33 mouse cellular contexts compared by ENCODE assay signal in the genomic region with DNA sequence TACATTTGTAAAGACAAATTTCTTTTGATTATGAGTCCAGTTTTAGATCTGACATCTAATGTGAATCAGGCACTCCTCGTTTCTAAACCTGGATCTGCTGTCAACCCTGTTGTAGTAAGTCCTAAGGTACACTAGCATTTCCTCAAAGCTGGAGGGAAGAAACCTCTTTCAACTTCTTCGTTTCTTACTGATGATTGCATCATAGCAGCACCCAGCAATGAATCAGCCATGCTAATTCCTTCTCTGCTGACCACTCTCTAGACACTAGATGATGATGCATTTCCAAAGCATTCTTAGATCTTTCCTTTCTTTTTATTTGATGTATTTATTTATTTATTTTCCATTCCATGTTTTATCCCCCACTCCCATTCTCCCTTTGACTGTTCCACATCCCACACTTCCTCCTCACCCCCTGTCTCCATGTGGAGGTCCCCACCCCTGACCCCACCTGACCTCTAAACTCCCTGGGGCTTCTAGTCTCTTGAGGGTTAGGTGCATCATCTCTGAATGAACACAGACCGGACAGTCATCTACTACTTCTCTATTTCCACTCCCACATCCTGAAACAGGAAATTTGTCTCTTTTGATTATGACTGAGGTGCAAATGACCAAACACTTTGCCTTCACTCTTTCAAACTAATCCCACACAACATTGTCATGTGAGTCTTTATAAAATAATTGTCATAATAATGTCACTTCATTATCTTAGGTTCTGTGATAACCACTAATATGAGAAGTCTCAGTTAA. TPM values are rescaled to one million over a fixed set of nuclear protein-coding genes. Genes with fewer than 3 reads are reported as not detected.
DNase-seq lines count a peak whose midpoint lies in the region; ATAC-seq and TF ChIP-seq lines count a peak whose summit lies in the region.
"Had no signal": no experiment of that assay in that cellular context is flagged by ENCODE, and none has a peak within 500 bp of the region (broad histone marks: within the 10 kb centered on the region; RNA-seq: fewer than 3 reads in every experiment).

No protein-coding gene starts in this region.

- H3K36me3 ChIP-seq in C2C12 (ENCODE audit: control insufficient read depth, insufficient read depth) = no peaks in the 10 kb centered on the region
- no peaks in the 10 kb centered on the region for H3K36me3 ChIP-seq in forebrain, embryonic 11.5 days (ENCODE audit: control insufficient read depth, insufficient read depth, low read length)
- H3K36me3 ChIP-seq: G1E; heart, embryonic 10.5 days; hindbrain, embryonic 12.5 days; kidney, embryonic 15.5 days; limb, embryonic 10.5 days; liver, embryonic 15.5 days; midbrain, embryonic 15.5 days had no signal

- no peaks in the 10 kb centered on the region for H3K27me3 ChIP-seq in C2C12 (ENCODE audit: control insufficient read depth, insufficient read depth, insufficient read length)
- no peaks in the 10 kb centered on the region for H3K27me3 ChIP-seq in forebrain, embryonic 11.5 days (ENCODE audit: control insufficient read depth, insufficient read depth, low read length)
- H3K27me3 ChIP-seq: hindbrain, embryonic 12.5 days; kidney, embryonic 15.5 days; liver, embryonic 15.5 days; midbrain, embryonic 15.5 days had no signal

- intact Hi-C loops in left cerebral cortex, postnatal 36 days (cut with DNase I) = no loop called here

- no peak overlapping the region for H3K4me3 ChIP-seq in C2C12 (ENCODE audit: insufficient read depth, poor library complexity, severe bottlenecking)
- no peak overlapping the region for H3K4me3 ChIP-seq in forebrain, embryonic 11.5 days (ENCODE audit: low read depth, low read length)
- H3K4me3 ChIP-seq: heart, embryonic 10.5 days; hindbrain, embryonic 12.5 days; kidney, embryonic 15.5 days; limb, embryonic 10.5 days; liver, embryonic 15.5 days; midbrain, embryonic 15.5 days had no signal

- no peaks in the 10 kb centered on the region for H3K9me3 ChIP-seq in forebrain, embryonic 11.5 days (ENCODE audit: control insufficient read depth, low read length)
- H3K9me3 ChIP-seq: G1E; heart, embryonic 10.5 days; hindbrain, embryonic 12.5 days; kidney, embryonic 15.5 days; limb, embryonic 10.5 days; liver, embryonic 15.5 days; midbrain, embryonic 15.5 days had no signal

- no peak overlapping the region for H3K27ac ChIP-seq in forebrain, embryonic 11.5 days (ENCODE audit: low read depth, low read length)
- H3K27ac ChIP-seq: heart, embryonic 10.5 days; hindbrain, embryonic 12.5 days; kidney, embryonic 15.5 days; limb, embryonic 10.5 days; liver, embryonic 15.5 days; midbrain, embryonic 15.5 days had no signal

- ATAC-seq in hematopoietic stem cell, adult 5-6 weeks (replicated peaks in 1 of 2; ENCODE audit: insufficient read depth in 1 of 2, low FRiP score in 2 of 2, low TSS enrichment in 1 of 2, low read depth in 1 of 2, poor library complexity in 2 of 2, severe bottlenecking in 2 of 2) = peak; percentile 65 to 83; a peak in 2 of 4 replicates
- ATAC-seq in neutrophil, adult 5-6 weeks (ENCODE audit: extremely low read depth, insufficient number of reproducible peaks, low FRiP score, poor library complexity, severe bottlenecking) = peak; percentile 95
- ATAC-seq in forebrain, embryonic 11.5 days (replicated peaks; ENCODE audit: low FRiP score) = no peak
- ATAC-seq in cerebellum, adult (ENCODE audit: insufficient number of reproducible peaks, low FRiP score, low TSS enrichment) = no peak
- ATAC-seq: forebrain, embryonic 14.5 days; intestine, postnatal 0 days; midbrain, embryonic 15.5 days had no signal

- TF ChIP-seq CTCF in C2C12 (IDR thresholded peaks at IDR 0.05; ENCODE audit: control insufficient read depth, insufficient read depth, insufficient read length) = no peak

- H3K4me2 ChIP-seq in forebrain, embryonic 11.5 days (ENCODE audit: low read depth, low read length, severe bottlenecking) = no peak overlapping the region
- H3K4me2 ChIP-seq: hindbrain, embryonic 12.5 days; kidney, embryonic 15.5 days; liver, embryonic 15.5 days; midbrain, embryonic 15.5 days had no signal

- no peaks in the 10 kb centered on the region for H3K79me2 ChIP-seq in C2C12 (ENCODE audit: control insufficient read depth, insufficient read depth)

- WGBS in forebrain, embryonic 11.5 days = 78% methylated on average over 3 of the region's 3 CpGs

- H3K79me3 ChIP-seq in C2C12 (ENCODE audit: low read depth) = no peaks in the 10 kb centered on the region

- no peak overlapping the region for H3ac ChIP-seq in C2C12 (ENCODE audit: control insufficient read depth, insufficient read length, low read depth)

- no peaks in the 10 kb centered on the region for H3K4me1 ChIP-seq in forebrain, embryonic 11.5 days (replicated peaks; ENCODE audit: control insufficient read depth, insufficient read depth, low read length)
- H3K4me1 ChIP-seq: heart, embryonic 10.5 days; hindbrain, embryonic 12.5 days; kidney, embryonic 15.5 days; limb, embryonic 10.5 days; liver, embryonic 15.5 days; midbrain, embryonic 15.5 days had no signal

- peak; percentile 16 for DNase-seq in Muller cell, postnatal 12 days (ENCODE audit: inconsistent ontology term)
- DNase-seq in left cerebral cortex, postnatal 36 days (ENCODE audit: low spot score in 2 of 2) = no peak
- DNase-seq in forebrain, embryonic 11.5 days (ENCODE audit: low spot score) = no peak
- DNase-seq: adrenal gland, postnatal 14 days; cerebellum, adult 2 months; cerebellum, postnatal 36 days; kidney, postnatal 36 days; liver; thymus, adult 18-20 months; thymus, postnatal 4 days had no signal

- no peak overlapping the region for H3K9ac ChIP-seq in forebrain, embryonic 11.5 days (ENCODE audit: low read length)
- H3K9ac ChIP-seq: hindbrain, embryonic 12.5 days; kidney, embryonic 15.5 days; liver, embryonic 15.5 days; midbrain, embryonic 15.5 days had no signal

TF ChIP-seq in C2C12, 6 proteins besides CTCF, POLR2A, EP300 and RAD21:
- TF ChIP-seq CEBPB (IDR thresholded peaks at IDR 0.05; ENCODE audit: low read depth) (peak; percentile 96), MAX (IDR thresholded peaks at IDR 0.05) (no peak), USF1 (IDR thresholded peaks at IDR 0.05; ENCODE audit: low read depth) (no peak)
TF ChIP-seq in C2C12: peak in this region for 1.

RNA-seq across cellular contexts. Expression of a gene that starts 9.4 kb away (rescaled TPM):
- polyA plus RNA-seq in C2C12 (2012; fragmentation: generic; extraction: Trizol) = not detected
- 13.3 and 33.6 TPM in 2 replicates for total RNA-seq in hematopoietic stem cell, adult 5-6 weeks (2017)
- total RNA-seq in neutrophil, adult 5-6 weeks (2017) = 84.5 and 85.2 TPM in 2 replicates
- total RNA-seq in left cerebral cortex, postnatal 36 days (2021) = under 1 TPM; 0.47 to 0.84 TPM
- 0.72 and 0.77 TPM in 2 replicates for polyA plus RNA-seq in forebrain, embryonic 11.5 days (2014; fragmentation: Nextera tagmentation; extraction: Ambion mirVana)
- polyA plus RNA-seq: G1E had no signal

RNA-seq across cellular contexts. Expression of a gene that starts 18.1 kb away (rescaled TPM):
- polyA plus RNA-seq in C2C12 (2012; fragmentation: generic; extraction: Trizol) = not detected
- total RNA-seq in hematopoietic stem cell, adult 5-6 weeks (2017) = not detected in 2 replicates
- total RNA-seq in neutrophil, adult 5-6 weeks (2017) = not detected in 2 replicates
- not detected for total RNA-seq in left cerebral cortex, postnatal 36 days (2021)
- polyA plus RNA-seq in forebrain, embryonic 11.5 days (2014; fragmentation: Nextera tagmentation; extraction: Ambion mirVana) = not detected in 2 replicates
- total RNA-seq: adrenal gland, postnatal 14 days; G1E; gastrocnemius, adult 8-10 months; layer of hippocampus, adult 8-10 months; megakaryocyte-erythroid progenitor cell, adult 5-6 weeks had no signal
- polyA plus RNA-seq: cerebellum, adult 2 months; embryonic facial prominence, embryonic 14.5 days; forebrain, embryonic 14.5 days; G1E; gonadal fat pad, adult 2 months; heart, embryonic 10.5 days; heart, postnatal 0 days; hindbrain, embryonic 12.5 days; intestine, postnatal 0 days; kidney, embryonic 15.5 days; limb, embryonic 10.5 days; liver, embryonic 15.5 days; lung, embryonic 16.5 days; midbrain, embryonic 15.5 days; neural tube, embryonic 14.5 days; small intestine, adult 2 months; stomach, embryonic 16.5 days had no signal

RNA-seq across cellular contexts. Expression of a gene that starts 25.7 kb away (rescaled TPM):
- polyA plus RNA-seq in C2C12 (2012; fragmentation: generic; extraction: Trizol) = not detected
- not detected in 2 replicates for total RNA-seq in hematopoietic stem cell, adult 5-6 weeks (2017)
- not detected in 2 replicates for total RNA-seq in neutrophil, adult 5-6 weeks (2017)
- not detected for total RNA-seq in left cerebral cortex, postnatal 36 days (2021)
- not detected in 2 replicates for polyA plus RNA-seq in forebrain, embryonic 11.5 days (2014; fragmentation: Nextera tagmentation; extraction: Ambion mirVana)
- total RNA-seq: adrenal gland, postnatal 14 days; gastrocnemius, adult 8-10 months; layer of hippocampus, adult 8-10 months; megakaryocyte-erythroid progenitor cell, adult 5-6 weeks had no signal
- polyA plus RNA-seq: forebrain, embryonic 14.5 days; G1E; gonadal fat pad, adult 2 months; heart, embryonic 10.5 days; heart, postnatal 0 days; hindbrain, embryonic 12.5 days; intestine, postnatal 0 days; kidney, embryonic 15.5 days; limb, embryonic 10.5 days; liver, embryonic 15.5 days; lung, embryonic 16.5 days; midbrain, embryonic 15.5 days; small intestine, adult 2 months; stomach, embryonic 16.5 days had no signal

RNA-seq across cellular contexts. Expression of a gene that starts 33.7 kb away (rescaled TPM):
- 0.54 TPM for polyA plus RNA-seq in C2C12 (2012; fragmentation: generic; extraction: Trizol)
- total RNA-seq in hematopoietic stem cell, adult 5-6 weeks (2017) = 3.2 and 13.6 TPM in 2 replicates
- 73.4 and 107 TPM in 2 replicates for total RNA-seq in neutrophil, adult 5-6 weeks (2017)
- total RNA-seq in left cerebral cortex, postnatal 36 days (2021) = not detected
- polyA plus RNA-seq in forebrain, embryonic 11.5 days (2014; fragmentation: Nextera tagmentation; extraction: Ambion mirVana) = 0.08 TPM in 1 of 2 replicates, not detected in the other
- total RNA-seq: layer of hippocampus, adult 8-10 months had no signal
- polyA plus RNA-seq: G1E; hindbrain, embryonic 12.5 days had no signal

RNA-seq across cellular contexts. Expression of a gene that starts 40.1 kb away (rescaled TPM):
- not detected for polyA plus RNA-seq in C2C12 (2012; fragmentation: generic; extraction: Trizol)
- total RNA-seq in hematopoietic stem cell, adult 5-6 weeks (2017) = not detected in 2 replicates
- not detected in 2 replicates for total RNA-seq in neutrophil, adult 5-6 weeks (2017)
- not detected for total RNA-seq in left cerebral cortex, postnatal 36 days (2021)
- polyA plus RNA-seq in forebrain, embryonic 11.5 days (2014; fragmentation: Nextera tagmentation; extraction: Ambion mirVana) = 0.08 and 0.31 TPM in 2 replicates
- total RNA-seq: adrenal gland, postnatal 14 days; gastrocnemius, adult 8-10 months; layer of hippocampus, adult 8-10 months; megakaryocyte-erythroid progenitor cell, adult 5-6 weeks had no signal
- polyA plus RNA-seq: cerebellum, adult 2 months; embryonic facial prominence, embryonic 14.5 days; forebrain, embryonic 14.5 days; G1E; gonadal fat pad, adult 2 months; heart, embryonic 10.5 days; intestine, postnatal 0 days; kidney, embryonic 15.5 days; liver, embryonic 15.5 days; lung, embryonic 16.5 days; small intestine, adult 2 months had no signal

Comparison
In these comparisons a context has a peak if more than half of its experiments do, and no peak if none do; other contexts are left out.
1. ATAC-seq: peak in hematopoietic stem cell, adult 5-6 weeks (2 of 2) and neutrophil, adult 5-6 weeks (single experiment); none in forebrain, embryonic 11.5 days (single experiment) and cerebellum, adult (single experiment).